Mouse (Mus musculus) adrenal gland (tissue): ENCODE data around the gene Oas1h.
"Not testable (repeated sequence)": the region's sequence is repeated elsewhere in the genome, so short reads cannot be mapped to it uniquely, and the experiment has no call there.

ENCODE experiments used
- intact Hi-C: fragments of 180-260 bp; cut with DNase I; formaldehyde crosslinking; loops from one replicate; pipeline ENCODE4 v1.15.1; 2025
- long read RNA-seq, 2 experiments: library from polyadenylated mRNA; unstranded; transcript quantifications; one replicate each; pipeline ENCODE4 v2.0.0; 2020; ENCODE audit warnings: borderline replicate concordance in 1 of 2; ENCODE audit not compliant: insufficient replicate concordance in 1 of 2

The Oas1h gene
- long read RNA-seq, experiment 1: 0 reads
- long read RNA-seq, experiment 2: 0 reads

GRCm38 (mm10) chr5:120861121-120861520 is at the start of gene Oas1h:
Oas1h (plus strand) TSS chr5:120861421.
- intact Hi-C loops: no loop called here

- intact Hi-C loops: no loop called here
Observed at GRCm38 (mm10) chr5:120811951-120812819, 49.0 kb upstream of the Oas1h start, which contains the start of gene Oas1c. Oas1c (minus strand) TSS chr5:120812514.

GRCm38 (mm10) chr5:120813023-120813422 is 48.2 kb upstream of the Oas1h start:
- intact Hi-C loops: no loop called here

- intact Hi-C loops: loop anchor here (5.0 kb wide), 1 partner anchor 116 kb away; no protein-coding TSS in a partner anchor
Observed at GRCm38 (mm10) chr5:120815949-120816348, 45.3 kb upstream of the Oas1h start.

- intact Hi-C loops: loop anchor here (5.0 kb wide), 1 partner anchor 113 kb away; no protein-coding TSS in a partner anchor
Observed at GRCm38 (mm10) chr5:120818999-120819398, 42.2 kb upstream of the Oas1h start.

- intact Hi-C loops: no loop called here
Observed at GRCm38 (mm10) chr5:120831031-120831430, 30.2 kb upstream of the Oas1h start.

GRCm38 (mm10) chr5:120833335-120834280 is 27.6 kb upstream of the Oas1h start:
- intact Hi-C loops: no loop called here

GRCm38 (mm10) chr5:120836731-120837585 is 24.3 kb upstream of the Oas1h start:
- intact Hi-C loops: no loop called here

- intact Hi-C loops: no loop called here
Observed at GRCm38 (mm10) chr5:120844713-120845112, 16.5 kb upstream of the Oas1h start.

- intact Hi-C loops: no loop called here
Observed at GRCm38 (mm10) chr5:120847067-120847466, 14.2 kb upstream of the Oas1h start, which contains the start of gene Oas1f. Oas1f (plus strand) TSS chr5:120847367.

GRCm38 (mm10) chr5:120849601-120850136 is 11.6 kb upstream of the Oas1h start:
- intact Hi-C loops: loop anchor here (5.0 kb wide), 1 partner anchor 57 kb away; no protein-coding TSS in a partner anchor

GRCm38 (mm10) chr5:120859241-120859640 is 2.0 kb upstream of the Oas1h start:
- intact Hi-C loops: no loop called here

GRCm38 (mm10) chr5:120865336-120865860 is 4.2 kb downstream of the Oas1h start:
- intact Hi-C loops: no loop called here

- intact Hi-C loops: no loop called here
Observed at GRCm38 (mm10) chr5:120869436-120870015, 8.3 kb downstream of the Oas1h start.

- intact Hi-C loops: no loop called here
Observed at GRCm38 (mm10) chr5:120870081-120870480, 8.9 kb downstream of the Oas1h start.

- intact Hi-C loops: no loop called here
Observed at GRCm38 (mm10) chr5:120870782-120871181, 9.6 kb downstream of the Oas1h start.

GRCm38 (mm10) chr5:120871469-120871868 is 10.2 kb downstream of the Oas1h start:
- intact Hi-C loops: no loop called here

GRCm38 (mm10) chr5:120876839-120877238 is 15.6 kb downstream of the Oas1h start:
- intact Hi-C loops: not testable (repeated sequence)

- intact Hi-C loops: not testable (repeated sequence)
Observed at GRCm38 (mm10) chr5:120877407-120877806, 16.2 kb downstream of the Oas1h start.

GRCm38 (mm10) chr5:120878803-120879202 is 17.6 kb downstream of the Oas1h start:
- intact Hi-C loops: not testable (repeated sequence)
